Mouse (Mus musculus): ENCODE results near the gene Vegfa. TPM values are rescaled to one million over a fixed set of nuclear protein-coding genes. Genes with fewer than 3 reads are reported as not detected.

Vegfa gene
- total RNA-seq (2022): 100 to 1,000 TPM; 270 to 756 (median 501) TPM

GRCm38 (mm10) chr17:46032257-46032991, at the start of gene Vegfa:
Gene Vegfa, minus strand, starts transcription at chr17:46032369.
- DNase-seq: peak; percentile 88

GRCm38 (mm10) chr17:46081657-46082056, 49.5 kb upstream of the Vegfa start:
- no peak for DNase-seq

DNA sequence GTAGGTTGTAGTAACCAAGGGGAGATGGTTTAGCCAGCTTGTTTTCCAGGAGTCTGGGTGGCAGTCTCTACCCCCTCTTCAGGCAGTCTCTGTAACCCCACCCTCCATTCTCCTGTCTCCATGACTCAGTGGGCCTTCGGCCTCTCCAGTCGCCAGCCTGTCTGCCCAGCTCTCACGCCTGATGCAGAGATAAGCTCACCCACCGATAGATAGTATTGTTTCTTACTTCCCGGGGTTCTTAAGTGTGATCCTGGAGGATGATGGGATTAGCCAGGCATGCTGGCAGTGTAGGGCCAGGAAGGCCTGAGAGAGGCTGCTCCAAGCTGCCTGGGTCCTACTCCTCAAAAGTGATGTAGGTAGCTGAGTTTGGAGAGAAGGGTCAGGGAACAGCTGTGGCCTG, 48.9 kb upstream of the Vegfa start:
- no peak for DNase-seq

DNA sequence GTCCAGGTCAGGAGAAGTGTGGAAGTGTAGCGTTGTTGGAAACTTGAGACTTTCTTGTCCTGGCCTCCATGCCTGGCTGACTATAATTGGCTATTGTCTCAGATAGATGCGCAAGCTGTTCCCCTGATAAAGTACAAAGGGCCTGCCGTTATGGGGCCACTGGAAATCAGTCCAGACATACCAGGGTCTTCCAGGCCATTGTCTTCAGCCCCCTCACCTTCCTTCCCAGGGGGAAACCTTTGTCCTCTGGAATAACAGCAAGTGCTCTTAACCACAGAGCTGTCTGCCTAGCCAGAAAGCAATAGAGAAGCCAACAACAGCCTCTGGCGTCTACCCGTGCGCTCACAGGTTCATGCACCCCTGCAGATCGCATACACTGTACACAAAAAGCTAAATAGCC, 48.2 kb upstream of the Vegfa start:
- DNase-seq: no peak

DNA sequence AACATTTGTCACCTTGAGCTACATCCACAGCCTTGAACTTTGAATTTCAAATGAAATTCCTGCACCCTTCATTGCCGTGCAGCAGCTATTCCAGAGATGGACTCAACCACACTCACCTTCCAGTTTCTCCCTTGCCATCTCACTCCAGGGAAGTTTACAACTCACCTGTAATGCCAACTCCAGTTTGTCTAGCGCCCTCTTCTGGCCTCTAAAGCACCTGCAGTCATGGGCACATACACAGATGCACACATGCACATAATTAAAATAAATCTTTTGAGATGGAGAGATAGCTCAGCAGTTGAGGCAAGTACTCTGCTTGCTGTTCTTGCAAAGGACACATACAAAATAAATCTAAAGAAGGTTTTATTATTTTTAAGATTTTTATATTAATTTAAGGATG, 46.9 kb upstream of the Vegfa start:
- no peak for DNase-seq

- no peak for DNase-seq
These were observed 45.9 kb upstream of the Vegfa start for GRCm38 (mm10) chr17:46077921-46078534.

- no peak for DNase-seq
These were observed 44.0 kb upstream of the Vegfa start for GRCm38 (mm10) chr17:46076260-46076551.

DNA sequence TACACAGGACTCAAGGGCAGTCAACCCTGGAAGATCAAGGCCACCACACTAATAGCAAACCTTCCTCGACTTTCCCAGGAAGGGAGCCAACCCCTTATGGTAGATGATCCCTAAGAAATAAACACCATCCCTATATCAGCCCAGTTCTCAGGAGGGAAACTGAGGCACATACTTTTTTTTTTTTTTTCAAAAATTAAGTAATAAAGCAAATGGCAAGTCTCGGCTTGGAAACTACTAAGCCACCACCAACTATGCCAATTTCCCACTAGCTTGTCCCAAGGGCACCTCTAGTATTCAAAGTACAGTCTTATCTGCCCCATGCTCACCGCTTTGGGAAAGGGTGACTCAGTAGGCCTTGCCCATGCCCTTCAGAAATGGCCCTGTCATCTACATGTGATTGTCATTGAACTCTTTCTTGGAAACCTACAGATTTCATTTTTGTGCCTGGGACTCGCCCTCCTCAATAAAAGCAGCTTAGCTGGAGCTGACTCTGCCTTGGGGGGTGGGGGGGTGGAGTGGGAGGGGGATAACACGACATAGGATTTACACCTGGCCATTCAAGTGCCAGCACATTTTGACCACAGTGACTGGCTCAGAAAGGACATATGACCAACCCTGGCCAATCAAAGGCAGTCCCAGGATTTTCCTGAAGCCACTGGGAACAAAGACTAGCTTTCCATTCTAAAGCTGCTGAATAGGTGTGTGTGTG, 43.5 kb upstream of the Vegfa start:
- peak; percentile 78 for DNase-seq

- DNase-seq: peak; percentile 50
These were observed 42.9 kb upstream of the Vegfa start for GRCm38 (mm10) chr17:46075116-46075485.

- DNase-seq: no peak
These were observed 42.4 kb upstream of the Vegfa start for GRCm38 (mm10) chr17:46074398-46075115.

DNA sequence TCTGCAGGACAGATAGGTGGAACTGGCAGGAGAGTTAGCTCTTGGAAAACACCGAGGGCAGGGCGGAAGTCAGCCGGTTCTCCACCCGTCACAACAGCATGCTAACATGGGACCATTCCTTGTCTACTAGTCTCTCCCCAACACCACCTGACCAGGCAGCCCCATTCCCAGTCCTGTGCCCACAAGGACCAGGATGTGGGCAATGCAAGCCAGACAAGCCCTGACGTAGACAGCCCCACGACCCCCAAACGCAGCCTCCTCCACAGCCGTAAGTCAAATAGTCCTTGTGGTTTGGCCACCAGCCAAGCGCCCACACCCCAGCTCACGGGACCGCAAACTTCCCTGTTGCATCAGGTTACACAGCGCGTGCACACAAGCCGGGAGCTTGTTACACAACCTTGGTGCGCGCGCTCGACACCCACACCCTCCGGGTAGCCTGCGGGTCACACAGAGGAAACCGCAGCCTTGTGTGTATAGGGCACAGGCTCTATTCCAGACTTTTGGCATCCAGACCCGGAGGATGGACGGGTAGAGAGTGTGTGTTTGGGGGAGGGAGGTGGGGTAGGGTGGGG, 41.6 kb upstream of the Vegfa start:
- DNase-seq: peak; percentile 78

DNA sequence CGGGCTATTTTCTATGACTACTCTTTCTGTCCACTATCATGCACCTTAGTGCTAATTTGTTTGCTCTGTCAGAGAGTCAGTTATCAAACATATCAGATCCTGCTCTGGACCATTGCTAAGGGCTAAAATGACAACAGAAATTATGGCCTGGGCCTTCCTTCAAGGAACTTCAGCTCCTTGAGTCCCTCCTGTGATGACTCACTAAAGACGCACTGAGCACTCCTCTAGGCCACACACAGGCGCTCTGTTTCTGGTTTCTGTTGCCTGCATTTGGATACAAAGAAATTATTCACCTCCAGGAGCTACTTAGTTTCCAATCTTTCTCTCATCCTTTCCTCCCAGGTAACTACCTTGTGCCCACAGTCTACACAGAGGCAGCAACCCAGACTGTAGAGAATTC, 39.4 kb upstream of the Vegfa start:
- DNase-seq: no peak

GRCm38 (mm10) chr17:46070046-46070445, 37.9 kb upstream of the Vegfa start:
- DNase-seq: peak; percentile 74

- DNase-seq: no peak
These were observed 31.8 kb upstream of the Vegfa start for GRCm38 (mm10) chr17:46063974-46064312.

DNA sequence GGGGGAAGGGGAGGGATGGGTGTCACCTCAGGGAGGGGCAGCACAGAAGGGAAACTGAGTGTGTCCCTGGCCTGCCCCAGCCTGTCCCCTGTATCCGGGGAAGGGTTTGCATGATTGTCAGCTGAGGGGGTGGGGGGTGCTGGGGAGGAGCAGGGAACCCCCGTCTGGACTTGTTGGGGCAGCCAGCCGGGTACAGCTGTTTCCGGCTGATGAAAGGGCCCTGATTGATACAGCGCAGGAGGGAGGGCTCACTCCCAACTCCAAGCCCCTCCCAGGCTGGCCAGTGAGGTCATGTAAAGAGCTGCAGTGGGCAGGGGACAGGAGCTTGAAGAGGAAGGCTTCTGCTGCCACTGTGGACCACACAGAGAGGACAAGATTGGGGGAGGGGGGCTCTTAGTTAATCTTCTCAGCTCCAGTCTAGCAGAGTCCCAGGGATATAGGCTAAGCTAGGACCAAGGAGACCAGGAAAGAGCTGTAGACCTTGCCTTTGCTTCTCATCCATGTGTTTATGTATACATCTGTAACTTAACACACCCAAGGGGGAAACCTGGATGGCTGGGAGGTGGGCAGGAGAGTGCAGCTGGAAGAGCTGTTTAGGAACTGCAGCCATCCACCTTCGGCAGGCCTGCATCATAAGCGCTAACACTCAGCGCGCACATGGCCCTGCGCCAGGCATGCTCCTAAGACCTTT, 31.3 kb upstream of the Vegfa start:
- DNase-seq: no peak

- DNase-seq: no peak
These were observed 28.1 kb upstream of the Vegfa start for GRCm38 (mm10) chr17:46060253-46060652.

DNA sequence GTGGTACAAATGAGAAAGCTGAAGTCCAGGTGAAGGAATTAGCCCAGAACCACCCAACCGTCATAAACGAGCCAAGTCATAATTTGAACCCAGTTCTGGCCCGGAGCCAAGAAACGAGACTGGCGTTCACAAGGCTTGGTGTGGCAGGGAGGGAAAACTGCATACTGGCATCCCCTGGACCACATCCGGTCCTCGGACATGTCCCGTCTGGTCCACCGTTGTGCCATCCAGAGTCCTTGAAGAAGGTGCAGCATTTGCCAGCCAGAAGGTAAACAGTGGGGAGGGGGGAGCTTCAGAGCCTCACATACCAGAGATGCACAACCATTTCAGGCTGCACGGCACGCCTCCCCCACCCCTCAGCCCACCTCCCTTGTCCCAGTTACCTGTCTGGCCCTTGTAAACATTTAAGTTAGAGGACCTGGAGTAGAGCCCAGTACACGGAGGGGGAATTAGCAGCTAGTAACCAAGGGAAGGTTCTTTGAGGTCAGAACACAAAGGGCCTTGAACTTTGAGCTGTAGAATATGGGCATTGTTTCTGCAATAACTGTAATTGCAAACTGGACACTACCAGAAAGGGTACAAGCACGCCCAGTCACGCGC, 27.2 kb upstream of the Vegfa start:
- DNase-seq: no peak

DNA sequence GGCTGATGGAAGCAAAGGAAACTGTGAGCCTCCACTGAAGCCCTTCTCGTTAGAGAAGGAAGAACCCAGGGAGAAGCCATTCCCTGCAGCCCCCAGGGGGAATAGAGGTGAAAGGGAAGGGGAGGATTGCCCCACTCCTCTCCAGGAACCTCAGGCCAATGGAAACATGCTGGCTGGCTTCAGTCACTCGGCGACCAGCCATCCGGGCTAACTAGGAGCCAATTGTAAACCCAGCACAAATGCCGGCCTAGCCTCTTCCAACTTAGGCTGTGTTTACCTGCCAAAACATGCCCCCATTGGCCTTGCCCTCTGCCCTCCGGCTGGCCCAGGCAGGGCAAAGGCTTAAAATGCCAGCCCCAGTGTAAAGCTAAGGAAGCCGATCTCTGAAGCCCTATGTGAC, 24.1 kb upstream of the Vegfa start:
- no peak for DNase-seq

GRCm38 (mm10) chr17:46055736-46056135, 23.6 kb upstream of the Vegfa start:
- DNase-seq: no peak

DNA sequence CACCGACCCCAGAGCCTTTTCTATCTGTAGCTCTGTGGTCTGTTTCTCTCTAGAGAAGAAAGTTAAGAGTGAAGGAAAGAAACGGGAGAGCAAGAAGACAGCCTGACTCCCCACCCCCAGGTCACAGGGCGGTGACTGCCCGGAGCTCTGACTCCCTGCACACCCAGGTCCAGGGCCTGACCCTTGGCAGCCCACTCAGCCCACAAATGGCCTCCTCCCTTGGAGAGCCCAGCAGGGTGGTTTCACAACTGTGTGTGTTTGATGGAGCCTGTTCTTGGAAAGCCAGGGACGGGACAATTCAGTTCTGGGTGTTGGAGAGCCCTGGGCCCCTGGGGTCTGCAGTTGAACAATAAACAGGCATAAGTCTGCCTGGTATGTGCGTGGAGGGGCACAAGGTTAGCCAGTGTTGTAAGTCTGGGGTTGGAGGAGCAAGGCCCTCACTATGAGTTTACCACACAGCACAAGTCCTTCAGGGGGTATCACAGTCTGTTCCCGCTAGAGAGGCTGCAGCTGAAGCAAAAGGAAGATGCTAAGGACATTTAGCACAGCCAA, 21.2 kb upstream of the Vegfa start:
- no peak for DNase-seq

DNA sequence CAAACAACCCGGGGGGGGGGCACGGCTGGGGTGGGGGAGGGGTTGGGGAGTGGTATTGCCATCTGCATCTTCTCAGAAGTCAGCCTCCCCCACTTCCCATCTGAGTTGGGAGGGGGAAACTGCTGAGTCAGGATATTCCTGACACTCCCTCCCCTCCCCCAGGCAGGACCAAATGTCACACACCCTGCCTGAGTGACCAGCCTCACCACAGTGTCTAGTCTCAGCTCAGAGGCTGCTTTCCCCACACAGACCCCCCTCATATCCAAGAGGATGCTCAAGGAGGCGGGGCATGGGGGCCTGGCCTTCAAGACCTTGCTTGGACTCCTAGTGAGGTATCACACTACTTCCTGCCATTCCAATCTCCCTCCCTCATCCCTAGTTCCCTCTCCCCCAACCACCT, 20.0 kb upstream of the Vegfa start:
- DNase-seq: no peak

DNA sequence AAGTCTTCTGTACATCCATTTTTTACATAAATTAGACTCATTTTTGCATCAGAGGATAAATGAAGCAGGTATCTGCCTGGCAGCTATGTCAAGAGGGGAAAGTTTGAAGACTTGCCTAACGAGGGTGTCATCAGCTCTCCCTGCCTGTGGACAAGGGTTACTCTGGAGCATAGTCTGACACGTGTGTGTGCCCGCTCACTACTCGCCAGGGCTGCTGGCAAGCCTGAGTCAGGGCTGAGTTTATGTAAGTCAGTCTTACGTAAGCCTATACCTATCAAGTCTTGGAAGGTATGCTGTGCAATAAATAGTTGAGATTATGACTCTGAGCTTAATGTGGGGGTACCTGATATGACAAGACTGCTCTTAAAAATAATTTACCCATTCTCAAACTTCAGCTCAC, 19.2 kb upstream of the Vegfa start:
- DNase-seq: no peak
